Mouse (Mus musculus) T-helper 1 cell (primary cell): ENCODE results near the gene Cdc34.

Experiments used
- in situ Hi-C: fragments of 300-600 bp; cut with MboI, MseI; formaldehyde crosslinking; loops from one replicate; pipeline ENCODE4 v1.15.1; 2025; ENCODE audit warnings: high pct_unique_total_duplicates

Cdc34 gene

GRCm38 (mm10) chr10:79716254-79716987, 34.4 kb downstream of the Cdc34 start, which contains the start of gene Hcn2:
Hcn2 (plus strand) TSS chr10:79716634.
- in situ Hi-C loops = no loop called here

GRCm38 (mm10) chr10:79716988-79717355, 35.0 kb downstream of the Cdc34 start:
- in situ Hi-C loops = no loop called here

DNA sequence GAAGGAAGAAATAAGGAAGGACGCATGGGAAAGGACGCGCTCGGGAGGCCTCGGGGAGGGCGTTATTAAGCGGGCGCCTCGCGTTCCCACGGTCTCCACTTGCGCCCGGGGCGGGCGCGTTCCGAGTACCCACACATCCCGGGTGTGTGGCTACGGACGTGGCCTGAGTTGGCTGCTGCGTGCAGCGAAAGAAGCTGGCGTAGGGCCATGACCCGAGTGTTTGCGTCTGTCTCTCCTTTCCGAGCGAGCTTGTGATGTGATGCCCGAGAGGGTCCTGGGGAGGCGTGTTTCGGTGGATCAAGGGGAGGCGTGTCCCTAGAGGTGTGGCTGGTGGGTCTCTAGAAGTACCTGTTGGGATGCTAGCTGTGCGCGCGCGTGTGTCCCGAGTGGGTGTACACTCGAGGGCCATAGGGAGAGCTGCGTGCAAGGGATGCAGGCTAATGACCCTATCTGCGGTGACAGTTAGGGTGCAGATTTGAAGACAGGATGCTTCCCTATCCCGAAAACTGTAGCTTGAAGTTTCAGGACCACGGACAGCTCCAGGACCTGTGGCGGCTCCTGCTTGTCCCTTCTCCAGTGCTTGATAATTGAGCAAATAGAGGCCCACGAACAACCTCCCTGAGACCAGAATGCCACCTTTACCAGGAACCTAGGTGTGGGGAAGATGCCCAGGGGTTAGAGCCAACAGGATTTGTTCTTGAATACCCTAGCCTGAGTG, 35.8 kb downstream of the Cdc34 start:
- in situ Hi-C loops = no loop called here

DNA sequence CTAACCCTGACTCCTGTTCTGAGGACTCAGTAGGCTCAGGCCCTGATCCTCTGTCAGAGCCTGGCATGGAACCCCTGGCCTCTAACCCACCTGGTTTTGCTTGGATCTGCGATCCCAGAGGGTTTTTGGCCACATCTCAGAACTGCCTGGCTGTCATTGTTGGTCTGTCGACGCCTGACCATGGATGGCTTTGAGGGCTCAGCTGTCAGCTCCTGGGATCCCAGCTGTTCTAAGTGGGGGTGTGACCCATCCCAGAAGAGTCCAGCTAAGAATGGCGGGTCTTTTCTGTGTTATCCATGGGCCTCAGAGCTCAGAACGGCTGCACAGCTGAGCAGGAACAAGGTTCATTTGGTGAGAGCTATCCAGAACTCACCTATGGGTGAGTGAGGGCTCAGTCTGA, 39.1 kb downstream of the Cdc34 start:
- in situ Hi-C loops = no loop called here

- in situ Hi-C loops = no loop called here
These were observed 41.1 kb downstream of the Cdc34 start for GRCm38 (mm10) chr10:79723047-79723446.

GRCm38 (mm10) chr10:79723692-79724091, 41.7 kb downstream of the Cdc34 start:
- in situ Hi-C loops = no loop called here

- in situ Hi-C loops = no loop called here
These were observed 44.1 kb downstream of the Cdc34 start for GRCm38 (mm10) chr10:79726090-79726489.

DNA sequence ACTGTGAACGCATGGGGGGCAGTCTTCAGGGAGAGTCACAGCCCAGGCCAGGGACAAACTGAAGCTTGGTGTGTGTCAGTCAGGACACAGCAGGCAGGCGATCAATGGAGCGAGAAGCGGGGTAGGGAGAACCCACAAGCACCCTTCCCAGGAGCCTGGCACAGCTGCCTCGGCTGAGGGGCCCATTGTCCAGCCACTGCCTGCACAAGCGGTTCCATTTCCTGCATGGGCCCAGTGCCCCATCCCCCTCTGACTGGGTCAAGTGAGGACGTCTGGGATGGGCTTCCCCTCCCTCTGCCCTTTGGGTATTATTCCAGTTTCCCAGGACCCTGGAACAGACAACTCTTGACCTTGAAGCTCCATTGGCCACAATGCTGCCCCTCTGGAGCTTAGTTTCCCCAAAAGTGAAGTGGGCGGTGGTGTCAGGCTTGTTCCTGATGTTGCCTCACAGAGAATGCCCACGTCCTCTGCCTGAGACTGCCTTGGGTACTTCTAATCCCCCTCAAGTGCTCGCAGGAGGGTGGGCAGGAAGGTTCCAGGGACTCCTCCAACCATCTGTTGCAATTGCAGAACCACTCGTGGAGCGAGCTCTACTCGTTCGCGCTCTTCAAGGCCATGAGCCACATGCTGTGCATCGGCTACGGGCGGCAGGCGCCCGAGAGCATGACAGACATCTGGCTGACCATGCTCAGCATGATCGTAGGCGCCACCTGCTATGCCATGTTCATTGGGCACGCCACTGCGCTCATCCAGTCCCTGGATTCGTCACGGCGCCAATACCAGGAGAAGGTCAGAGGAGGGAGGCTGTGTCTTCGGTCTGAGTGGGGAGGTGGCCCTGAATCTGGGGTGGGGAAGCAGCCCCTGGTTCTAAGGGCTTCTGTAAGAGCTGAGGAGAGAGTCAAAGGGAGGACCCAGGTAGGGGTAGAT, 46.6 kb downstream of the Cdc34 start:
- in situ Hi-C loops = no loop called here

DNA sequence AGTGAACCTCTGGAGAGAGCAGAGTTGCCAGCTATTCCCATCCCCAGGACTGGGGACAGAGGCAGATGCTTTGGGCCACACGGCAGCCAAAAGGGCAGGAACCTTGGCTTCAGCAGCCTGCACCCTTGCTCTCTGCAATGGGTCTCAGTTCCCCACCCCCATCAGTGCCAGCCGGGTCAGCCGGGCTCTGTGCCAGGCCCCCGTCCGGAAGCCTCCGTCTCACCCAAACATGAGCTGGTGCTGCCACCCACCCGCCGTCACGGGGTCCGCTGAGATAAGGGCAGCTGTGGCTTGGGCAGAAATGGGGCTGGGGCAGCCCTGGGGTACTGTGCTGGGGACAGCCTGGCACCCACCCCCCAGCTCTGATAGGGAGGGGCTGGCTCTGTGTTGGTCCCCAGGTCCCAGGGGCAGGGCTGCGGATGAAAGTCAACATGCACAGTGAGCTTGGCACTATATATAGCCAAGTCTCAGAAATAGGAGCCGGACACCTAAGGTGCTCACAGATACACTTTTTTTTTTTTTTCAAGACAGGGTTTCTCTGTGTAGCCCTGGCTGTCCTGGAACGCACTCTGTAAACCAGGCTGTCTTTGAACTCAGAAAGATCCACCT, 47.5 kb downstream of the Cdc34 start:
- in situ Hi-C loops = no loop called here

GRCm38 (mm10) chr10:79732500-79732899, 50.5 kb downstream of the Cdc34 start:
- in situ Hi-C loops = no loop called here

DNA sequence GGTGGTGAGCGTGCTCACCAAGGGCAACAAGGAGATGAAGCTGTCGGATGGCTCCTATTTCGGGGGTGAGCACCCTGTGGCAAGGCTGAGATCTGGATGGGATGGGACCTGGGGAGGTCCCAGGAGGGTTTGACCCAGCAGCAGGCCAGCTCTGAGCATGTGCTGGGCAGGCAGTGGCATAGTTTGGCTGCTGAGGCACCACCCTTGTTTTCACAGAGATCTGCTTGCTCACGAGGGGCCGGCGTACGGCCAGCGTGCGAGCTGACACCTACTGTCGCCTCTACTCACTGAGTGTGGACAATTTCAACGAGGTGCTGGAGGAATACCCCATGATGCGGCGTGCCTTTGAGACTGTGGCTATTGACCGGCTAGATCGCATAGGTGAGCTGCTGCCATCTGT, 51.9 kb downstream of the Cdc34 start:
- in situ Hi-C loops = no loop called here

- in situ Hi-C loops = no loop called here
These were observed 53.4 kb downstream of the Cdc34 start for GRCm38 (mm10) chr10:79735361-79735760.

- in situ Hi-C loops = no loop called here
These were observed 54.7 kb downstream of the Cdc34 start for GRCm38 (mm10) chr10:79736706-79737105.
